Mouse (Mus musculus) cerebellum, adult 2 months (tissue): ENCODE data around the gene Gm17019. TPM values are rescaled to one million over a fixed set of nuclear protein-coding genes. Genes with fewer than 3 reads are reported as not detected.
"Not testable (repeated sequence)": the region's sequence is repeated elsewhere in the genome, so short reads cannot be mapped to it uniquely, and the experiment has no call there.

Experiments
- DNase-seq, 2 experiments: peaks; one replicate each; pipeline ENCODE4 v3.0.0; 2021
- H3K27ac ChIP-seq: fragments of 200-500 bp; 2 replicates; pipeline ENCODE4 v1.5.1; 2012; ENCODE audit warnings: low read length, control low read depth, inconsistent platforms; ENCODE audit not compliant: insufficient read depth
- H3K27me3 ChIP-seq: fragments of 200-500 bp; 2 replicates; pipeline ENCODE4 v1.6.1; 2012; ENCODE audit warnings: inconsistent platforms, mild to moderate bottlenecking, low read length, moderate library complexity; ENCODE audit not compliant: control insufficient read depth, insufficient read depth
- H3K4me1 ChIP-seq: fragments of 200-500 bp; 2 replicates; pipeline ENCODE4 v1.6.1; 2011; ENCODE audit warnings: low read length; ENCODE audit not compliant: control insufficient read depth, insufficient read depth
- H3K4me3 ChIP-seq: fragments of 200-500 bp; replicated peaks from 2 replicates; pipeline ENCODE3; 2011; ENCODE audit warnings: mild to moderate bottlenecking, low read depth, low read length, control low read depth; ENCODE audit not compliant: insufficient read depth
- WGBS: fragments of 180-500 bp; shearing (Covaris S2); methylation state at CpG from one replicate; pipeline ENCODE4 v1.1.7; 2018; 5-methylcytosine and 5-hydroxymethylcytosine counted together
- polyA plus RNA-seq: library from polyadenylated mRNA; depleted of rRNA; stranded (reverse); fragments of >200 nt; gene quantifications from 2 replicates; pipeline ENCODE4 v1.2.3, GENCODE M21; 2012

Gene Gm17019
- polyA plus RNA-seq, 1 experiment, result not detected

GRCm38 (mm10) chr5:15020067-15020466 is 12.7 kb downstream of the Gm17019 start:
- not testable (repeated sequence) for H3K4me3 ChIP-seq, H3K4me1 ChIP-seq, H3K27me3 ChIP-seq, H3K27ac ChIP-seq, DNase-seq
- WGBS, result 56% methylated on average over 2 of the region's 2 CpGs

GRCm38 (mm10) chr5:15010639-15011582 is 21.9 kb downstream of the Gm17019 start:
- not testable (repeated sequence) for H3K4me1 ChIP-seq, H3K27ac ChIP-seq, H3K27me3 ChIP-seq, DNase-seq, H3K4me3 ChIP-seq
- WGBS, result 82% methylated on average over 11 of the region's 11 CpGs

GRCm38 (mm10) chr5:15006907-15007306 is 25.9 kb downstream of the Gm17019 start:
- not testable (repeated sequence) for DNase-seq, H3K4me1 ChIP-seq, H3K27me3 ChIP-seq, H3K27ac ChIP-seq, H3K4me3 ChIP-seq
- WGBS, result 56% methylated on average over 3 of the region's 3 CpGs

DNA sequence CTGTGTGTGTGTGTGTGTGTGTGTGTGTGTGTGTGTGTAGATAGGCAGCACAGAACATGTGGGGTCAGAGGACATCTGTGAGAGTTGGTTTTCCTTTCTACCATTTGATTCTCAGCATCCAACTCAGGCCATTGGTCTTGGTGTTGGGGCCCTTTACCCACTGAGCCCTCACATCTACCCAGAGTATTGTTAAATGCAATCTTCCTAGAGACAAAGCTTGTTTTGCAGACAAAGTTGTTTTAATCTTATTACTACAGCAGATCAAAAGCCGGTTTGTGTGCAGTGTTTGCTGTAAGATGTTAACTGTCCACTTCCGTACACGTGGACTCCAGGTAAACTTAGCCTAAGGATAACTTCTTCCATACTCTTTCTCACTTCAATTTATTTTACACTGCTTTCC is 26.5 kb downstream of the Gm17019 start:
- not testable (repeated sequence) for DNase-seq, H3K27me3 ChIP-seq, H3K4me3 ChIP-seq, H3K27ac ChIP-seq, H3K4me1 ChIP-seq
- WGBS, result 63% methylated on average over 3 of the region's 3 CpGs

- not testable (repeated sequence) for H3K4me1 ChIP-seq, H3K27me3 ChIP-seq
- WGBS, result 51% methylated on average over 3 of the region's 4 CpGs
Measured at GRCm38 (mm10) chr5:15005584-15005983, 27.2 kb downstream of the Gm17019 start.

DNA sequence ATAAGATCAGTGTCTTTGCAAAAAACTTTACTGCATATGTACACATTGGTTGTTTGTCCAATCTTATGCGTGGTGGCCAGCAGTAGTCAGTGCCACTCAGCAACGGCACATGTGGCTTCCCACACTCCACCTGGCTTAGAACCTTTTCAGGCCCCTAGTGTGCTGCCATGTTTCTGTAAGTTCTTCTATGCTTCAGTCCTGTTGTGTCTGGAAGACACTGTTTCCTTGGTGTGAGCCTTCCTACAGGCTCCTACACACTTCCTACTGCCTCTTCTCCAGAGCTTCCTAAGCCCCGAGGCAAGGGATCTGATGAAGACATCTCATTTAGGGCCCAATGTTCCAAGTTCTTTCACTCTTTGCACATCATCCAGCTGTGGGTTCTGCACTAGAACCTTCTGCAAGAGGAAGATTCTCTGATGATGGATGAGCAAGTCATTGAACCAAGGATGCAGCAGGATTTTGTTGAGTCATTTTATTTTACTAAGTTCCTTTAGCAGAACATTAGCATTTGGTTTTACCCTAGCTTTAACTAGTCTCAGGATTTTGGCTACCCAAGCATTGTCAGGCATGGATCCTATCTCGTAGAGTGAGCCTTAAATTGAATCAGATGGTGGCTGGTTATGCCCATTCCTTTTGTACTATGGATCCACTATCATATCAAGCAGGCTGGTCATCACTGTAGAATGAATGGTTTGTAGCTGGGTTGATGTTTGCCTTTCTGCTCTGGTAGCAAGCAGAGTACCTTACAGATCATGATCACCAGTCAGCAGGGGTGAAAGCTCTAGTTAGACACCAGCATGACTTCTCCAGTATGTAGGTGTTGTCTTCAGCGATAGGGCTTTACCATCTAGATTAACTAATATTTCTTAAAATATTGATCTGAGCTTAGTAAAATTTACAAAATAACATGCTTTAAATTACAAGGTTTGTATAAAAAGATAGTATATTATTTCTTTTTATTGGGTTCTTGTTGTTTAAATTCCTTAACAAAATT is 27.9 kb downstream of the Gm17019 start:
- WGBS, result 68% methylated on average over 5 of the region's 5 CpGs
- H3K4me1 ChIP-seq, H3K27ac ChIP-seq, H3K27me3 ChIP-seq, DNase-seq, H3K4me3 ChIP-seq: not testable (repeated sequence)

More at GRCm38 (mm10) chr5:15005584-15005983, 27.2 kb downstream of the Gm17019 start:
- not testable (repeated sequence) for DNase-seq, H3K4me3 ChIP-seq, H3K27ac ChIP-seq

- DNase-seq, H3K27ac ChIP-seq, H3K4me1 ChIP-seq, H3K4me3 ChIP-seq, H3K27me3 ChIP-seq: not testable (repeated sequence)
- 75% methylated on average over 9 of the region's 9 CpGs for WGBS
Measured at GRCm38 (mm10) chr5:14998077-14998476, 34.7 kb downstream of the Gm17019 start.

DNA sequence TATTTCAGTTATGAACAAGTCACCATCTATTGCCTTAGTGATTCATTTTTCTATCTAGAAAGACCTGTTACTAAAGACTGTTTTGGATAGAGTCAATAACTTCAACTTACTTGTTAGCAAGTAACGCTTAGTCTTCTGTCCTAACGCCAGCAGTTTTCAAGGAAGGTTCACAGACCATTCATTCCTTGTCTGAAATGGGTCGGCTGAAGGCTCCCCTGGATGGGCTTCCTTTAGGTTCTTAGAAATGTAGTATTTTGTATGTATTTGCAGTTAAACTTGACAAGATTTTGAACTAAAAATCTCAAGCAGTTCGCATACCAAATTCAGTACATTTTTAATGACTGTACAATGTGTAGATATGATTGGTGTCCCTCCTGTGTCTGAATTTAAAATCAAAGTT is 35.2 kb downstream of the Gm17019 start:
- not testable (repeated sequence) for H3K4me1 ChIP-seq, DNase-seq, H3K27ac ChIP-seq, H3K4me3 ChIP-seq, H3K27me3 ChIP-seq
- WGBS, result 83% methylated on average over 4 of the region's 4 CpGs

DNA sequence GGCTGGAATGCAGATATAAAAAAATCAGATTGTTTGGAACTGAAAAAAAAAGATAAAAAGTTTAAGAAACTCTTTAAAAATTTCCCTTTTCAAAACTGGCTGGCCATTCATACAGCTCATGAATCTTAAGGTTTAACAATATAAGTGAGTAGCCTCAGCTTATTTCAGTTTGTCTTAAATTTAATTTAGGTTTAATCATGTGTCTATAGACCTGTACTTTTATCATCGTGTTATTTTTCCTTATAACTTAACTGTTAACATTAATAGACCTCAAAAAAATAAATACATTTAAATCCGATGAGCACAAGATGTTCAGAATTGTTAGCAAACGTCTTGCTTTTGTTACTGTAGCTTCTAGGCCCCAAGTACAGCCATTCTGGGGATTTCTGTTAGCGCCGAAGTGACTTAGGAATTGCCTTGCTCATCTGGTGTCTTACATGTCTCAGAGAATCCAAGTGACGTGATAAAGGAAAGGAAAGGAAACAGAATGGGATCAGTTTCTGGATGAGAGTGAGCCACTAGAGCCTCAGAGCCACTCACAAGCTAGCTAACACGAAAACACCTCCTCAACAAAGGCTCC is 36.0 kb downstream of the Gm17019 start:
- not testable (repeated sequence) for H3K27ac ChIP-seq, H3K27me3 ChIP-seq, H3K4me3 ChIP-seq, H3K4me1 ChIP-seq, DNase-seq
- WGBS, result 58% methylated on average over 7 of the region's 7 CpGs

GRCm38 (mm10) chr5:14994124-14994523 is 38.7 kb downstream of the Gm17019 start:
- H3K4me3 ChIP-seq, H3K27me3 ChIP-seq, DNase-seq, H3K27ac ChIP-seq, H3K4me1 ChIP-seq: not testable (repeated sequence)
- 85% methylated on average over 6 of the region's 6 CpGs for WGBS

DNA sequence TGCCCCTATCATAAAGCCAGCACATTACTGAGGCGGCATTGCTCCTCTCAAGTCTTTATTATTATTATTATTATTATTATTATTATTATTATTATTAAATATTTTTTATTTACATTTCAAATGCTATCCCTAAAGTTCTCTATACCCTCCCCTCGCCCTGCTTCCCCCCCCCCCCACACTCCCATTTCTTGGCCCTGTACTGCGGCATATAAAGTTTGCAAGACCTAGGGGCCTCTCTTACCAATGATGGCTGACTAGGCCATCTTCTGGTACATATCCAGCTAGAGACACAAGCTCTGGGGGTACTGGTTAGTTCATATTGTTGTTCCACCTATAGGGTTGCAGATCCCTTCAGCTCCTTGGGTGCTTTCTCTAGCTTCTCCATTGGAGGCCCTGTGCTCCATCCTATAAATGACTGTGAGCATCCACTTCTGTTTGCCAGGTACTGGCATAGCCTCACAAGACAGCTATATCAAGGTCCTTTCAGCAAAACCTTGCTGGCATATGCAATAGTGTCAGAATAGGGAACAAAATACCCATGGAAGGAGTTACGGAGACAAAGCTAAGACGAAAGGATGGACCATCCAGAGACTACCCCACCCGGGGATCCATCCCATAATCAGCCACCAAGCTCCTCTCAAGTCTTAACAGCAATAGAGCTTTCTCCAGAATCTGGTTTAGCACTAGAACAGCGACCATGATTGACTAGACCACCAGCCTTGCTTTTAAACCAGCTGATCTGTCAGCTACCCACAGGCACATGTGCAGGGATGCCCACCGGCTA is 42.2 kb downstream of the Gm17019 start:
- not testable (repeated sequence) for H3K4me1 ChIP-seq, H3K27me3 ChIP-seq, H3K27ac ChIP-seq, DNase-seq, H3K4me3 ChIP-seq
- 72% methylated on average over 8 of the region's 8 CpGs for WGBS
